Mouse (Mus musculus) fibroblast of lung, adult 2 months (primary cell): ENCODE measurements around the gene Usb1.
"Not testable (repeated sequence)": the region's sequence is repeated elsewhere in the genome, so short reads cannot be mapped to it uniquely, and the experiment has no call there.

Experiments
- DNase-seq: peaks from one replicate; pipeline ENCODE4 v3.0.0-alpha.2; 2011; ENCODE audit warnings: low read depth

Usb1 gene

DNA sequence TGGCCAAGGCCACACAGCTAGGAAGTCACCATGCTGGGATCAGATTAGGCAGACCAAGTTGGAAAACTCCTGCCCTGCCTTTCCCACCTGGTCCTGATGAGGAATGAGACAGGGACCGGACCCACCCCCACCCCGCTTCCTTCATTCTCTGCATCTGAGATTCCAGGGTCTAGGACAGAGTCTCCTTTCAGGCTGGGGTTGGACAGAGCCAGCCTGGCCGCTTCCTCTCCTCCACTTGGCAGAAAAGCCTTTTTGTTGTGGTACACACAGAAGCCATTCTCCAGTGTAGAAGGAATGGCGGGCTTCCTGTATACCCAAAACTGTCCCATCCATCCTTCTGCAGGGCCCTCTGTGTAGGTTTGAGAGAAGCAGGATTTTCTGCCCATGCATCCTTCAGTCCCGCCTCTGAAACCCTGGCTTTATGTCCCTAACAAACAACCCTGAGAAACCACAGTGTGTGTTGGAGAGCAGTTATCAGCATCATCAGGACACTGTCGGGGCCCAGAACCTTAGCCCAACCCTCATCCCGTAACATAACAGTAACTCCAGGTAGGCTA is 43.4 kb downstream of the Usb1 start:
- DNase-seq = no peak

DNA sequence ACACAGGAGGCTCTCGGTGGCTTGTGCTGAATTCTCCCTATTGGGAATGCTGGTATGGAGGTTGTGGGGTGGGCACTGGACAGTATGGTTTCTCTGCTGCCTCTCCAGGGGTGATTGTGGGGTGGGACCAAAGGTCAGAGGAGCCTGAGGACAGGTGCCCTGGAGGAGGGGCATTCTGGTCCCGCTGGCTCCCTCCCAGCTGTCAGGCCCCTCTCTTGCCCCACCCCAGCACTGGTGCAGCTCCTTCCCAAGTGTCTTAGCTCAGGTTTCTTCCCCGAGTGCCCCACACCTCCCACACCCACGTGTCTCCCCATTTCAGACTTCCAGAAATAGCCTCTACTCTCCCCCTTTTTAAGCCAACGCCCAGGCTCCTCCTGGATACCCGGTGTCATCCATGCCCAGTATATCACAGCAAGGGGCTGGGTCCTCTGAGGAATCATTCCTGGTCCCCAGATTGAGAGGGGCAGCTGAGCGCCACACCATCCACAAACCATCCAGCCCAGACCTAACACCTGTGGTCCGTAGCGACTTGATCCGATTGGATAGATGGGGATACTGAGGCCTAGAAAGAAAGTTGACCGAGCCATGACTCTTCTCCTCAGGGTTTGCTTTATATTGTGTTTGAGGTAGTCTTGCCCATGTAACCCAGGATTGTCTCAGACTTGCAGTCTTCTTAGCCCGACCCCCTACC is 44.4 kb downstream of the Usb1 start:
- no peak for DNase-seq

DNA sequence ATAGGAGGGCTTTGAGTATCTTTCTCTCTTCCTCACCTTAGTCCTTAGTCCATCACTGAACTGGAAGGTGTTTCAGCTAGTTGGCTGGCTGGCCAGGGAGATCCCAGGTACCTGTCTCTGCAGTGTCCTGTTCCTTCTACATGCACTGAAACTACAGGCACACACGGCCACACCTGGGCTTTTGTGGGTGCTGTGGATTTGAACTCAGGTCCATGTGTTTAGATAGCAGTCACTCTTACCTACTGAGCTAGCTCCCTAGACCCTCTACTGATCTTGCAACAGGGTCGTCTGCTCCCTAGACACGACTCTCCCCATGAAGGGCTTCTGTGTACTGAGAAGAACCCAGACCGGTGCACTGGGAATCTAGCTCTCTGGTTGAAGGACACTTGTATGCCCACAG is 45.0 kb downstream of the Usb1 start:
- DNase-seq = no peak

DNA sequence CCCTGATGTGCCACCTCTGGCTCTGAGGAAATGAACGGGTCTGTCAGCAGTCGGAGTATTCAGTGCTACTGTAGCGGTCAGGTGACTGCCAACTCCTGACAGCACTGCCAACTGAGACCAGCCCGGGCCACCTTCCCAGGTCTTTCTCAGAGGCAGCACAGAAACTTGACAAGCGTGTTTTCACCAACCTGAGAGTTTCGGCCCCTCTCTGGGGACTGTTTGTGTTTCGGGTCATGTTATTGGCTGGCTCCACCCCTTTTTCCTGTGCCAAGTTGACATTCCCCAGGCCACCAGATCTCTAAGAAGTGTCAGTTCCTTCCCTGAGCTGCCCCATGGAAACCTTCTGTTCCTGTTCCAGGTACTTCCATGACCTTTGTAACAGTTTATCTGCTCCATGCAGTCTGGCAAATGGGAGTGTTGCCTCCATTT is 45.8 kb downstream of the Usb1 start:
- DNase-seq = no peak

DNA sequence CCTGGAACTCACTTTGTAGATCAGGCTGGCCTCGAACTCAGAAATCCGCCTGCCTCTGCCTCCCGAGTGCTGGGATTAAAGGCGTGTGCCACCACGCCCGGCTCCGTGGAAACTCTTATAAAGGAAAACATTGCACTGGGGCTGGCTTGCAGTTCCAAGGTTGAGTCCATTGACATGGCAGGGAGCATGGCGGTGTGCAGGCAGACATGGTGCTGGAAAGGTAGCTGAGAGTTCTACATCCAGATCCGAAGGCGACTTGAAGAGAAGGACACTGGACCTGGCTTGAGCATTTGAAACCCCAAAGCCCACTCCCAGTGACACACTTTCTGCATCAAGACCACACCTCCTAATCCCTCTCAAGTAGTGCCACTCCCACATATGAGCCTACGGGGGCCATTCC is 46.8 kb downstream of the Usb1 start:
- DNase-seq = not testable (repeated sequence)

DNA sequence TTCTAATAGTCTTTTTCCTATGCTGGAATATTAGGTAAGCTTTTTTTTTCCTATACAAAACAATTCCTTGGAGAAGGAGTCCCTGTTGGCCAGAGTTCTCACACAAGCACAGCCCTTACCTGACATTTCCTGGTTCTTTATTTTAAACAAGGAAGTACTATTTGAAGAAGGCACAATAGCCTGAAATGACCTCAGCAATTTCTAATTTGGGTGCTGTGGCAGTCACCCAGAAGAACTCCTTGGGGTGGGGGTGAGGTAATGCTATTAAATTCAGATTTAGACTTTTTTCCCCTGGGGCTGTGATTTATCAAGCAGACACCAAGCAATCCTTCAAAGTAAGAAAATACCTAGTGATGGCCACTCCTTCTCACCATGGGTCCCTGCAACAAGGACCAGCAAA is 48.9 kb downstream of the Usb1 start:
- no peak for DNase-seq

DNA sequence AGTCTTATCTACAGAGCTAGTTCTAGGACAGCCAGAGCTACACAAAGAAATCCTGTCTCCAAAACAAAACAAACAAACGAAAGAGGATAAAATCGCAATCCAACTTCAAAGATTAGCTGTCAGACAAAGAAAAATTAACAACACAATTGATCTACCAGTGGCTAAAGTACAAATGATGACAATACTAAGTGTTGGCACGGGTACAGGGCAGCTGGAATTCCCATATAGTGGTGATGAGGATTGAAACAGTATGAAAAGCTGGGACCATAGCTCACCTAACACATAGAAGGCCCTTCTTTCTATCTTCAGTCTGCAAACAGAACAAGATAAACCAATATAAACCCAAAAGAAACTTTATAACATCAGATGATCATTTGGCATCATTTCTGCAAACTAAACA is 49.5 kb downstream of the Usb1 start:
- no peak for DNase-seq

DNA sequence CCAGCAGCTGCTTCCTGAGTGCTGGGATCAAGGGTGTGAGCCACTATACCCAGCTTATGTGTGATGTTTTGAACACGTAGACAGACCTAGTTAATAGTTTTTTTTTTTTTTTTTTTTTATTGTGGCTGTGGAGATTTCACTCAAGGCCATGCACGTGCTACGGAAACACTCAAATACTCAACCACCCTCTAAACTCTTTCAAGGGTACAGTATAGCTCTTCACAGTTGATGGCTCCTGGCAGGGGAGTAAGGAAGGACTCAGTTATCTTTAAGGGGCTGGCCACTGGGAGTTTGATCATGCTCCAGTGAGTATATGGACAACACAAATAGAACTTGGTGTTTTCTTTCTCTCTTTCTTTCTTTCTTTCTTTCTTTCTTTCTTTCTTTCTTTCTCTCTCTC is 52.4 kb downstream of the Usb1 start:
- no peak for DNase-seq

DNA sequence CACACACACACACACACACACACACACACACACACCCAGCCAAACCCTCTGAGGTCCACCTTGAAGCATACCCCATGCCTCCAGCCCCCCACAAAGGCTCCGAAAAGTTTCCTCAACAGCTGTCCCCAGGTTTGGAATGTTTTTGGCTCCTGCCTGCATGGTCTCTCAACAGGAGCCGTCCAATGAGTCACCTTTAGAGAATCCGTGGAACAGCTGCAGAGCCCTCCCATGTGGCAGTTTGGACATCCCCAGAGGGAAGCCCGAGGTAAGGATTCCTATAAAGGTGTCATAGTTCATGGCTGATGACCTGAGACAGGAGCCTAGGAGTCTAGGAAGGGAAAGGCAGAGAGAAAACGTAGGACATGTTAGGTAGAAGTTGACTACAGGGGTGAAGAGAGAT is 54.0 kb downstream of the Usb1 start:
- DNase-seq = no peak

DNA sequence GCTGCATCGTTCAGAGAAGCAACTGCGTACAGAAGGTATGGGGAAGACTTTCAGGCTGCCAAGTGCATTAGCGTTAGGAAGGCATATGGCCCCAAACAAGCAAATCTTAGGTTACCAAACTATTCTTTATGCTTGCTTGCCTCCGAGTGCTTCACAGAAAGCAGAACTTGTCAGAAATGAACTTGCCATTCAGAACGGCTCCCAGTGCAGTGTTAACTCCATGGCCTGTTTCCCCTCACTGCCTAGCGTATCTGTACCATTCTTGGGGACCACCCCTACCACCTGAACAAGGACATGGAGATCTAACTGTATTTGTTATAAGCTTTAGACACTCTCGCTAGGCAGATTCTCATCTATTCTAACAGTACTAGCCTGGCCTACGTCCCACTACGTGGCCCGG is 55.1 kb downstream of the Usb1 start:
- no peak for DNase-seq

DNA sequence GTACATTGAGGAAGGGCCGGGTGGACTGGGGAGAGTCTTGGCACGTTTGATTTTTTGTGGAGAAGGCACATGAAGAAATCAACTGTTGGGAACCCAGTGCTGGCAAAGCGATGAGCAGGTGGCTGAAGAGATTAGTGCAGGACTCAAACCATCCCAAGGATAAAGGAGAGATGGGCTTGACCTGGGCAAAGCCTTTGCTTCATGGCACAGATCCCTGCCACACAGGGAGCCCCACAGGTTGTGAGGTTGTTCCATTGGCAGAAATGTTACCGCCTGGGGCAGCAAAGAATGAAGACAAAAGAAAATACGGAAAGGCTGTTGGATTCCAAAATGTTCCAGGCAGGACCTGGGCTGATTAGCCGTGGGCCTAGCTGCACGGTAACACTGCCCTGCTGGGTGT is 55.9 kb downstream of the Usb1 start:
- no peak for DNase-seq

DNA sequence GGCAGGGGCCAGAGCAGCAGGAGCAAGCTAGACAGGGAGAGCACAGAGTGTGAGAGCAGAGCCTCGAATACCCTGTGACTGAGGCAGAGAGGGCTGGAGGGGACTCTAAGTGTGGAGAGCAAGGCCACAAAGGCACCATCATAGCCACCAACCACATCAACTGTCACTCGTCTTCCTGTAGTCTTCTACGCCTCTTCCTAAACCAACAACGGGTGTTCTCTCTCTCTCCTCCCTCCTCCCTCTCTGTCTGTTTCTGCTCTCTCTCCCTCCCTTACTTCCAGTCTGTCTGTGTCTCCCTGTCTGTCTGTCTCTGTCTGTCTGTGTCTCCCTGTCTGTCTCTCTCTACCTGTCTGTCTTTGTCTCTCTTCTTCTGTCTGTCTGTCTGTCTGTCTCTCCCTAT is 58.2 kb downstream of the Usb1 start:
- DNase-seq = no peak

DNA sequence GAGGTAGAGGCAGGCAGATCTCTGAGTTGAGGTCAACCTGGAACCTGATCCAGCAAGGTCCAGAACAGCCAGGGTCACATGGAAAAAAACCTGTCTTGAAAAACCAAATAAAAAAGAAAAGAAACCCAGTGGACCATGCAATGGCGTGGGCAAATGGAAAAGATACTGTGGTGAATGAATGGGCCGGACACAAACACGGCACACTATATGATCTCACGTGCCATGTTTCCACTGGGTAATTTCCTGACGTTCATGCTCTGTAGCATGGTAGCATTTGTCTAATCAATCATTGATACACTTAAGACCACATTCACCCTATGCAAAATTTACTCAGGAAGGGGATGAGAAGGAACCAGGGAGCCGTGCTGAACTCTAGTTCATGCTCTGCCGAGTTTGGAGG is 59.0 kb downstream of the Usb1 start:
- DNase-seq = no peak

DNA sequence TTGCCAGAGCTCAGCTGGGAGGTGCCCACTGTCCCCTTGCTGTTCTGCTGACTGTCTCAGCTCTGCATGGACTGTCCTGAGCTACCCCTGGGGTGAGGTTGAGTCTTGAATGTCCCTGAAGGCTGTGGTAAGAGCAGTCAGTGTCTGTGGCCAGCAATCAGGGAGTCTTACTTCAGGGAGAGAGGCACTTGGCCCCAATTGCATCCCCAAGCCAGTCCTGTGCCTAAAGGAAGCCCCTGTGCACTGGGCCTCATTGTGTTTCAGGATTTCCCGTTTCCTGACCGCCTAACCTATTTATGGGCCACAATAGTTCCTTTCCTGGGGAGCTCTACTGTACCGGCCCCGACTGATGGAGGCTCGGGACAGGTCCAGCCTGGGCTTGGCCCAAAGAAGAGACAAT is 60.5 kb downstream of the Usb1 start:
- DNase-seq = no peak

DNA sequence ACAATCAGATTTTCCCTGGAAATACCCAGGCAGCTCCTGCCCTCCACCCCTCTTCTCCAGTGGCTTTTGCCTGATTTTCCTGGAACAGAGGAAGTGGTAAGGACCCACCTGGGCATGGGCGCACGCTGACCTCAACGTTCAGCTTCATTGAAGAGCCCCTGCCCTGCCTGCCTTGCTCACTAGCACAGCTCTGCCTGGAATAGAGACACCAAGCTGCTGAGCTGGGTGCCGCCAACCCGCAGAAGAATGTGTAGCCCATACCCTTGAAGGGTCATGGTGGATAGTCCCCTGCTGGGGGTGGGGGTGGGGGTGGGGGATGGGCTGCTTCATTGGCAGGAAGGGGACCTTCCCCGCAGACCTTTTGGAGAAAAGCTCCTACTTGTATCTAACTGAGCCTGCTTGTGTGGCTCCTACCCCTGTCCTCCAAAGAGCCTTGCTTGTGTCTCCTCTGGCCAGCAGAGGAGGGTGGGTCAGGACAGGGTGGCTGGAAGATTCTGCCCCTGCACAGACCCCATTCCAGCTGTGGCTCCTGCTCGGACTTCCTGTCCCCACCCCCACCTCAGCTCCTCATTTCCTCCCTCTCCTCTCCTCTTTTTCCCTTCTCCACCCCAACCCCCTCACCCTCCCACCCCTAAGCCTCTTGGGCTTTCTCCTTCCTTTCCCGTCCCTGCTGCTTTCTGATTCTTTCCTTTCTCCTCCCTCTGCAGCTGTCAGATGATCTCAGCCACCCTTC is 63.3 kb downstream of the Usb1 start:
- no peak for DNase-seq

DNA sequence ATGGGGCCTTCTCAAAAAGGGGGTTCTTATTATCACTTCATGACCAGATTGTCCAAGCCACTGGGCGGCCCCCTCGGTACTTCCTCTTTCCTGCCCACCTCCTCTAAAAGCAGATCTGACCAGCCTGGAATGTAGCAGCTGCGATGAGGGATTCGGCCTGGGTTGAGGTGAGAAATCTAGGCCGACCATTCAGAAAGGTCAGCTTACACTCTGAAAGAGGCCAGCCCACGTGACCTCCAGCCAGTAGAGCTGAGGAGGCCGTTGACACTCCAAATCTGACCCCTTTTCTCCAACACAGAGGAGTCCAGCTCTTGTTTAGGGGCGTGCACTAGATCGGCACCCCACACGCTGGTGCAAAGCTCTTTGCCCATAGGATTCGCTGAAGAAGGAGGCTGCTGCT is 64.7 kb downstream of the Usb1 start:
- no peak for DNase-seq
